Mouse (Mus musculus) intestine, embryonic 15.5 days (tissue): ENCODE results near the gene Eya2. TPM values are rescaled to one million over a fixed set of nuclear protein-coding genes. Genes with fewer than 3 reads are reported as not detected.

ENCODE experiments used
- ATAC-seq: fragments of 200-750 bp; cut with Nextera tagmentation; 2 replicates; pipeline ENCODE4 v1.8.0; 2017; ENCODE audit warnings: moderate TSS enrichment, moderate library complexity
- H3K27ac ChIP-seq: fragments of 300-500 bp; sonication (generic); 2 replicates; pipeline ENCODE4 v1.5.1; 2015; ENCODE audit warnings: mild to moderate bottlenecking, inconsistent platforms
- H3K27me3 ChIP-seq: fragments of 300-500 bp; sonication (generic); replicated peaks from 2 replicates; pipeline ENCODE4 v1.6.1; 2015; ENCODE audit warnings: inconsistent platforms
- H3K36me3 ChIP-seq: fragments of 300-500 bp; sonication (generic); 2 replicates; pipeline ENCODE4 v1.6.1; 2015; ENCODE audit warnings: inconsistent platforms
- H3K4me1 ChIP-seq: fragments of 300-500 bp; sonication (generic); replicated peaks from 2 replicates; pipeline ENCODE4 v1.6.1; 2015; ENCODE audit warnings: inconsistent platforms
- H3K4me2 ChIP-seq: fragments of 300-500 bp; sonication (generic); replicated peaks from 2 replicates; pipeline ENCODE4 v1.6.1; 2015; ENCODE audit warnings: mild to moderate bottlenecking, inconsistent platforms
- H3K4me3 ChIP-seq: fragments of 300-500 bp; sonication (generic); replicated peaks from 2 replicates; pipeline ENCODE4 v1.5.1; 2015; ENCODE audit warnings: inconsistent platforms
- H3K9ac ChIP-seq: fragments of 300-500 bp; sonication (generic); 2 replicates; pipeline ENCODE4 v1.6.1; 2015; ENCODE audit warnings: inconsistent platforms
- H3K9me3 ChIP-seq: fragments of 300-500 bp; sonication (generic); 2 replicates; pipeline ENCODE4 v1.6.1; 2016; ENCODE audit warnings: inconsistent platforms
- WGBS: fragments of 180-500 bp; shearing (Covaris S2); methylation state at CpG from one replicate; pipeline ENCODE4 v1.1.7; 2015; 5-methylcytosine and 5-hydroxymethylcytosine counted together
- polyA plus RNA-seq: library from polyadenylated mRNA; unstranded; fragments of >200 nt; fragmentation: Nextera tagmentation; extraction: Ambion mirVana; gene quantifications from 2 replicates; pipeline ENCODE4 v1.2.1, GENCODE M21; 2015

Eya2 gene
- polyA plus RNA-seq, 1 experiment from 2014 or later = 0.84 TPM

DNA sequence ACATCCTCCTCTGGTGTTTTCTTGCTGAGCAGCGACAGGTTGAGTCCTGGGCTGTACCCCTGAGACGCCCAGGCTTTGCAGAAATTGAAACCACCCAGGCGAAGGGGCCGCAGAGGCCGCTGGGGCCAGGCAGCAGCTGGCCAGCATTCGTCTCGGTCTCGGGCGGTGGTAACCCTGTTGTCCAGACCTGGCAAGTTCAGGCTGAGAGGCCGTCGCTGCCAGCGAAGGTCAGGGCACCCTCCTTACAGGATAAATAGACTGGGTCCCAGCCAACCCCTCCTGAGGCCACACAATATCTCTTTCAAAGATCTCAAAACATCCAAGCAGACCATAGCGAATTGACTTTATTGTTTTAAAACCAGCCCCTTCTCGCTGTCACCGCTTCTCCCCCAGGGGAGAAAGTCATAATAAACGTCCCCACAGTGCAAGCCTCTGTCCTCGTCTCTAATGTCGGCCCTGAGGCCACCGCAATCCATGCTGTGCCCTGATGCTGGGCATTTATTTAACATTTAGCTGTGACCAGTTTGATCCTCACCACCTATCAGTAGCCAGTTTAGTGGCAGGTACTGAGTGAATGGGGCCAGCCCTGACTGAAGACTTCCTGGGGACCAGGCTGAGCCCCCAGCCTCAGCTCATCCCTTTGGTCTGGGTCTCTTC lies 105.5 kb downstream of the Eya2 start:
- WGBS = 60% methylated on average over 19 of the region's 19 CpGs
- no peak for ATAC-seq
- H3K4me2 ChIP-seq = no peak overlapping the region

DNA sequence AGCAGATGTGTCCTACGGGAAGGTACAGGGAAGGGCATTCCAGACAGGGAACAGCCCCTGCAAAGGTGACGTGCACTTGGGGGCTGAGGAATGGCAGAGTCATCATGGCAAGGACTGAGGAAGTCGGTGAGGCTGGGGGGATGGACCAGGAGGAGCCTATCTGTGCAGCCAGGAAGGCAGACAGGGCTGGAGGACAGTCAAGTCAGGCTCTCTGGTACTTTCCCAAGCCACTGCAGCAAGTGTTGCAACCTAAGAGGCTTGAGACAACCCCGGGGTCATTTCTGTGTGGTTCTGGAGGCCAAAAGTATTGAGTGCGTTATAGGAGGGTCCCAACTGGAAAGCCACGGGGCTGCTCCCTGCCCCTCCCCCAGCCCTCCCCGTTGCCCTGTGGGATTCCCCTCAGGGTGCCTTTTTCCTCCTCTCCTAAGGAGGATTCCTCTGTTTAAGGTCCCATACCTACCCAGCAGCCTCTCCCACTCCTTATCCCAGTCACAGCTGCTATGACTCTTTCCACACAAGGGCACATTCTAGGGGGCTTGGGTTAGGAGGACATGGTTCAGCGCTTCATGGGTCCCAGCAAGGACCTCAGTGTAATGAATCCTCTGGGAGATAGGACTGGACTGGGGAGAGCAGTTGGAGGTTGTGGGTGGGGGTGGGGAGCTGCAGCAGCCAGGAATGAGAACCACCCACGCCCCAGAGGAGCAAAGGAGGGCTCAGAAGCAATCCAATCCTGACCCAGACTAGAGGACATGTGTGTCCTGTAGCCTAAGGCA lies 108.4 kb downstream of the Eya2 start:
- Histone ChIP-seq H3K27ac (no peak overlapping the region), H3K9ac (no peak overlapping the region), H3K4me1 (no peaks in the 10 kb centered on the region), H3K36me3 (no peaks in the 10 kb centered on the region), H3K4me2 (no peak overlapping the region), H3K4me3 (no peak overlapping the region), H3K9me3 (no peaks in the 10 kb centered on the region), H3K27me3 (no peaks in the 10 kb centered on the region)
- 58% methylated on average over 9 of the region's 9 CpGs for WGBS
- ATAC-seq = no peak

More for the DNA sequence above, 105.5 kb downstream of the Eya2 start:
- Histone ChIP-seq H3K4me3 (no peak overlapping the region), H3K27me3 (no peaks in the 10 kb centered on the region), H3K36me3 (no peaks in the 10 kb centered on the region), H3K9ac (no peak overlapping the region), H3K9me3 (no peaks in the 10 kb centered on the region), H3K4me1 (no peaks in the 10 kb centered on the region), H3K27ac (no peak overlapping the region)

DNA sequence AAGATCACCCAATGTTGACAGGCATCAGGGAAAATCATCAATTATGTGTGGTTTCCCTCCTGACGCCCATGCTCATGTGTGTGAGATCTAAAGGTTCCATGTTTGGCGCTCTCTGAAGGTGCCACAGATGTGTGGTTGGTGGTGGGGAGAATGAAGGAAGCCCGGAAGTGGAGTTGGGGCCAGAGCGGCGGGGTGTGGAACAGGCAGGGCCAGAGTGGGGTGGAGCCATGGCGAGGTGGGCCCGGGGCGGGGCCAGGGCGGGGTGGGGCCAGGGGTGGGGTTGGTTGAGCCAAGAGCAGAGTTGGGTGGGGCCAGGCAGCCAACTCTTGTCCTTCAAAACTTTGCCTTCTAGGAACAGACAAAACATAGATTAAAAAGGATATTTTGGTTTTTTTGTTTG lies 113.4 kb downstream of the Eya2 start:
- H3K4me2 ChIP-seq = no peak overlapping the region
- WGBS = 63% methylated on average over 9 of the region's 9 CpGs
- no peak for ATAC-seq
- no peak overlapping the region for H3K4me3 ChIP-seq
- H3K9me3 ChIP-seq = no peaks in the 10 kb centered on the region
- H3K9ac ChIP-seq = no peak overlapping the region
- no peak overlapping the region for H3K27ac ChIP-seq
- no peaks in the 10 kb centered on the region for H3K36me3 ChIP-seq
- H3K4me1 ChIP-seq = no peaks in the 10 kb centered on the region
- no peaks in the 10 kb centered on the region for H3K27me3 ChIP-seq

DNA sequence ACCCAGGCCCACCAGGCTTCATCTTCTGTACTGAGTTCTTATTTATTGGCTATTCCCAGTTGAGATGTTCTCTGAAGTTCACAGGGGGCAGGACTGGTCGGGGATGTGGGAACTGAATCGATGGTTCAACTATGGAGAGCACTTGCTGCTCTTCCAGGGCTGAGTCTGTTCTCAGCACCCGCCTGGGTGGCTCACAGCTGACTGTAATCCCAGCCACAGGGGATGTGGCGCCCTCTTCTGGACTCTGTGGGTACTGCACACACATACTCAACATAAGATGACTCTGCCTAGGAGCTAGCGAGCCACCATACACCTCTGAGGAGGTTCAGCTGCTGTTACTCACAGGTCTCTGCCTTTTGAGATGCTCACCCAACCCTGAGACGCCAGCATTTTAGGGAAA lies 121.9 kb downstream of the Eya2 start:
- Histone ChIP-seq H3K4me2 (no peak overlapping the region), H3K4me1 (no peaks in the 10 kb centered on the region), H3K36me3 (no peaks in the 10 kb centered on the region), H3K27me3 (no peaks in the 10 kb centered on the region), H3K9me3 (peaks cover 3% of the 10 kb centered on the region; the same call in 1 of the 2 replicates), H3K4me3 (no peak overlapping the region), H3K27ac (no peak overlapping the region), H3K9ac (no peak overlapping the region)
- 87% methylated on average over 6 of the region's 6 CpGs for WGBS
- no peak for ATAC-seq

DNA sequence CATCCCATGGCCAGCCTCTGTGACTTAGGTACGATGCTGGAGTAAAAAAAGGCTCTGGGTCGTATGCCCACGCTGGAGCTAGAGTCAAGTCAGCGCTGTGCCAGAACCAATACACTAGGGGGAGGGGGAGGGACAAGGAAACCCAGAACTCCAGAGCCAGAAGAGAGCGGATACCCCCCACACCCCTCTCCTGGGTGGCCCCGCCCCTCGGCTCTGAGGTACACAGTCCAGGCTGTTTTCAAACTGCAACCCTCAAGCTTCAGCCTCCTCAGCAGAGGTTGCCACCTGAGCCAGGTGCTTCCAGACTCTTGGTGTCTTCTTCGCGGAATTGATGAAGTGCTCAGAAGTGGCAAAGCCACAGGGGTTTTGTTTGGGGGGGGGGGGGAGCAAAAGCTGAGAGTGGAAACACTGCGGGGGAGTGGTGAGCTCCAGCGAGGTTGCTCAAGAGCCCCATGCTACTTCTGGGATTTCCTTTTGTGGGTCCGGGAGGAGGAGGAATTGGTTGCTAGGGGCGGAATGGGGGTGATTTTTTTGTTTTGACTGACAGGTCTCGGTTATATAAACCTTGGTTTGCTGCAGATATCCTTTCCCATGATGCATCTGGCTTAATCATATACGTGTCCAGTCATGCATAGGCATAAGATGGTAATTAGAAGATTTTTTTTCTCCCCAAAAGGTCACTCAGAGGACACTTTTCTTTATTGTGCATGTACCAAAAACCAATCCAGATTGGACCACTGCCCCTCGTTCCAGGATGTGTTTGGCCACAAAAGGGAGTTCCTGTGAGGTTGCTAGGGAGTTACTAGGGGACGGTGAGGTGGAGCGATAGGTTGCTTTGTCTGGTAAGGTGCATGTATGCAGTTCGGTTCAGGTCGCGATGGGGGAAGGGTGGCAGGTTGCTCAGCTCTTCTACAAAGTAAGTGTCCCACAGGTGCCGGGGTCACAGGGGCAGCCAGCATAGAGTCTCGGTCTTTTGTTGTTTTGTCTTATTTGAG lies 122.6 kb downstream of the Eya2 start:
- no peak overlapping the region for H3K27ac ChIP-seq
- H3K4me3 ChIP-seq = no peak overlapping the region
- peaks cover 3% of the 10 kb centered on the region; the same call in 1 of the 2 replicates for H3K9me3 ChIP-seq
- 66% methylated on average over 23 of the region's 23 CpGs for WGBS
- H3K4me1 ChIP-seq = no peaks in the 10 kb centered on the region
- H3K27me3 ChIP-seq = no peaks in the 10 kb centered on the region
- no peak overlapping the region for H3K4me2 ChIP-seq
- H3K36me3 ChIP-seq = no peaks in the 10 kb centered on the region
- ATAC-seq = no peak
- H3K9ac ChIP-seq = no peak overlapping the region

DNA sequence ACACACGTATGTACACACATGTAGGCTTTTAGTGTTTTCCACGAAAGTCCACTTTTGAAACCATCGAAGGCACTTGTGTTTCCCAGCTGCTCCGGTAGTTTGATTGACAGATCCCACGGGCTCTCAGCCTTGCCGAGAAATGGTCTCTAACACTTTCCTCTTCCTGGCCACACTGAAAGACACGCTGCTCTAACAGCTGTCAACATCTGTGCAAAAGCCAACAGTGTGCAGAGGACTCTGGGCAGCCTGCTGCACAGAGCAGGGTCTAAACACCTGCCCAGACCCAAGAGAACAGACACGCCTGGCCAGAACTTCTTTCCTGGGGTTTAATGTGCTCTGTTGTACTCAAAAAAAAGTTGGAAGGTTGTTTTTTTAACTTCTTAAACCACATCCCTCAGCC lies 124.5 kb downstream of the Eya2 start:
- H3K27me3 ChIP-seq = no peaks in the 10 kb centered on the region
- H3K9me3 ChIP-seq = peaks cover 3% of the 10 kb centered on the region; the same call in 1 of the 2 replicates
- H3K36me3 ChIP-seq = no peaks in the 10 kb centered on the region
- H3K4me1 ChIP-seq = no peaks in the 10 kb centered on the region
- ATAC-seq = no peak
- WGBS = 62% methylated on average over 8 of the region's 8 CpGs
- H3K9ac ChIP-seq = no peak overlapping the region
- H3K27ac ChIP-seq = no peak overlapping the region
- no peak overlapping the region for H3K4me2 ChIP-seq
- no peak overlapping the region for H3K4me3 ChIP-seq

DNA sequence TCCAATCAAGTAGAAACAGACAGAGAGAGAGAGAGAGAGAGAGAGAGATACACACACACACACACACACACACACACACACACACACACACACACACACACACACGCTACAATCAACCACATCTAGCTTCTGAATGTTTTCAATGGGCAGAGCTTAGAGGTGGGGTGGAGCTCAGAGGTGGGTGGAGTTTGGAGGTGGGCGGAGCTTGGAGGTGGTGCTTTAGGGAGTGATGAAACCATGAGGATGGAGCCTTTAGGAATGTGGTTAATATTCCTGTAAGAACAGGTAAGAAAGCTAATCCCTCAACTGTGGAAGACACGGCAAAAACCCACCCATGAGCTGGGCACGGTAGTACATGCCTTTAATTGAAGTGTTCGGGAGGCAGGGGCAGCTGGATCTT lies 127.1 kb downstream of the Eya2 start:
- no peak for ATAC-seq
- no peaks in the 10 kb centered on the region for H3K36me3 ChIP-seq
- H3K4me1 ChIP-seq = no peaks in the 10 kb centered on the region
- no peak overlapping the region for H3K4me3 ChIP-seq
- 87% methylated on average over 5 of the region's 5 CpGs for WGBS
- H3K4me2 ChIP-seq = no peak overlapping the region
- H3K27ac ChIP-seq = no peak overlapping the region
- H3K27me3 ChIP-seq = no peaks in the 10 kb centered on the region
- no peak overlapping the region for H3K9ac ChIP-seq
- no peaks in the 10 kb centered on the region for H3K9me3 ChIP-seq

DNA sequence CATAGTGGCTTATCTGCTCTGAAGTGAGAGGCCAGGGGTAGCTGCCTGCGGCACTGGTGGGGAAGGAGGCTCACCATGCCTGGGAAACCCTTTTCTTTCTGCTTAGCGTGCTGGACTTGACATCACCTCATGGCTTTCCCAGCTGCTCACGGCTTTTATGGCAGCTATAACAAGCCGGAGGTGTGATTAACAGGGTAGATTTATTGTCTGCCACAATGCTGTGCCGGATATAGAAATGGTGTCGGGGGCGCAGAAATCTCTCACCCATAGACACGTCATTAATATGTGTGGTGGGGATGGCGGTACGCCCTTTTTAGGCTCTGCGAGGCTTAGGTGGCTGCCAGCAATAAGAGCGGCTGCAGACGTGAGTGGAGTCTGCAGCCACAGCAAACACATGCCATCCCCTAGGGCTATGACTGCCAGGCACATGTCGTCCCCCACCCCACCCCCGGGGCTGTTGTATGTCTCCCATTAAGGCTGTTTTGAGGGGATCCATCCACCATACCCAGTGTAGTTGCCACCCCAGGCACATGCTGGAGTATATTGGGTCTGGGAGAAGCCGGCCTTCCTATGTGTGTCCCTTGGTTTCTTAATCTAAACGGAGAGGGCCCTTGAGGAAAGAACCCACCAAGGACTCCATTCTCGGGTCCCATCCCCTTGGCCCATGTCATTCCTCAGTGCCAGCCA lies 137.9 kb downstream of the Eya2 start:
- H3K9me3 ChIP-seq = no peaks in the 10 kb centered on the region
- H3K27ac ChIP-seq = no peak overlapping the region
- H3K4me3 ChIP-seq = no peak overlapping the region
- H3K36me3 ChIP-seq = no peaks in the 10 kb centered on the region
- no peaks in the 10 kb centered on the region for H3K27me3 ChIP-seq
- ATAC-seq = no peak
- no peak overlapping the region for H3K4me2 ChIP-seq
- no peak overlapping the region for H3K9ac ChIP-seq
- 52% methylated on average over 18 of the region's 18 CpGs for WGBS
- H3K4me1 ChIP-seq = 0 out of 2 replicates have a peak, but pooled peaks cover 3% of the 10 kb centered on the region

DNA sequence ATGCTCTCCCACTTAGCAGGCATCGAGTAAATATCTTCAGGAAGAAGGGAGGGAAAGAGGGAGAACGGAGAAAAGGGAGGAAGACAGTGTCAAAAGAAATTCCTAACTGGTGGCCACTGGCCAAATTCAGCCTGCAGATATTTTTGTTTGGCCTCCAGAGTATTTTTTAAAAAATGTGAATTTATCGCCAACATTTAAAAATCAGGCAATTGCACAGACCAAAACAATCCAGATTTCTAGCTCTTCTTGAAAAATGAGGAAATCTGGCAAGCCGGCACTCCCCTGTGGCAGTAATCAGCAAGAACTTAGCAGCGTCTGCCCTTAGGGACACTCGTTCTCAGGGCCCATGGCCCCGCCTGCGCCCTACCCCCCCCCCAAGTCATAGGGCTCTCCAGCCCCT lies 138.9 kb downstream of the Eya2 start:
- Histone ChIP-seq H3K9ac (no peak overlapping the region), H3K4me3 (no peak overlapping the region), H3K9me3 (no peaks in the 10 kb centered on the region), H3K36me3 (no peaks in the 10 kb centered on the region), H3K27me3 (no peaks in the 10 kb centered on the region), H3K4me2 (no peak overlapping the region), H3K4me1 (0 out of 2 replicates have a peak, but pooled peaks cover 3% of the 10 kb centered on the region), H3K27ac (no peak overlapping the region)
- no peak for ATAC-seq
- WGBS = 76% methylated on average over 8 of the region's 8 CpGs

DNA sequence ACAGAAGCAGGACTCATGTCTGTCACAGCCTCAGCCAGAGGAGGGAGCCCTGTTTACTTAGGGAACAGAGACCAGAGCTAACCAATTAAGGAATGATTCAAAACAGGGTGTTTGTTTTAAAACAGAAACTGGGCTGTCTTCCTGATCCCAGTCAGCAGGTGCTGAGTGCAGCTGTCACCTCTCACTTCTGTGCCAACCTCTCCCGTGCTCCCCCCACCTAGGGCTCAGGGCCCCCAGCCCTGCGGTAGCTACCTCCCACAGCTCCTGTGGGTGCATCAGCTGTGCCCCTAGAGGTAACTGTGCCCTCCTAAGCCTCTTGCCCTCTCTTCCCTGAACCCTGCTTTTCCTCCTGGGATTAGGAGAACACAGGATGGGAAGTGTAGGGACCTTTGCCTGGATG lies 141.5 kb downstream of the Eya2 start:
- H3K36me3 ChIP-seq = no peaks in the 10 kb centered on the region
- H3K9ac ChIP-seq = no peak overlapping the region
- no peaks in the 10 kb centered on the region for H3K9me3 ChIP-seq
- H3K4me2 ChIP-seq = no peak overlapping the region
- H3K27me3 ChIP-seq = no peaks in the 10 kb centered on the region
- H3K4me3 ChIP-seq = no peak overlapping the region
- ATAC-seq = no peak
- H3K4me1 ChIP-seq = 0 out of 2 replicates have a peak, but pooled peaks cover 5% of the 10 kb centered on the region
- 44% methylated on average over 2 of the region's 2 CpGs for WGBS
- no peak overlapping the region for H3K27ac ChIP-seq

DNA sequence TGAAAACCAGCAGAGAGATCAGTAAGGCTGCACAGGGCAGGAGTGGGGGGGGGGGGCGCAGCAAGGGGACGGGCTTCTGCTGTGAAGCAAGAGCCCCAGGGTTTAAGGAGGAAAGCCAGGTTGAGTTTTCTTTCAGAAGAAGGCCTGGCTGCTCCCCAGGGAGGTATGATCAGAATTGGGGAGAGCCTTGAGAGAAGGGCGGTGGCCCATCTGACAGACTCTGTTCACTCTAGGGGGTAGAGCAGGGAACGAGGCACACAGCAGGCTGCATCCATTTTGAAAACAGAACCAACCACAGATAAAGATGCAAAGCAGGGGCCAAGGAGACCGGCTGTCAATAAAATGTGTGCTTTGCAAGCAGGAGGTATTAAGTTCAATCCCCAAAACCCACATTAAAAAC lies 145.5 kb downstream of the Eya2 start:
- WGBS = 62% methylated on average over 5 of the region's 5 CpGs
- Histone ChIP-seq H3K27ac (no peak overlapping the region), H3K4me1 (peaks cover 12% of the 10 kb centered on the region), H3K4me3 (no peak overlapping the region), H3K9me3 (no peaks in the 10 kb centered on the region), H3K9ac (no peak overlapping the region), H3K4me2 (no peak overlapping the region), H3K27me3 (no peaks in the 10 kb centered on the region; the same call in 1 of the 2 replicates), H3K36me3 (no peaks in the 10 kb centered on the region)
- ATAC-seq = no peak
